29 mouse cellular contexts compared by ENCODE assay signal in the genomic region with DNA sequence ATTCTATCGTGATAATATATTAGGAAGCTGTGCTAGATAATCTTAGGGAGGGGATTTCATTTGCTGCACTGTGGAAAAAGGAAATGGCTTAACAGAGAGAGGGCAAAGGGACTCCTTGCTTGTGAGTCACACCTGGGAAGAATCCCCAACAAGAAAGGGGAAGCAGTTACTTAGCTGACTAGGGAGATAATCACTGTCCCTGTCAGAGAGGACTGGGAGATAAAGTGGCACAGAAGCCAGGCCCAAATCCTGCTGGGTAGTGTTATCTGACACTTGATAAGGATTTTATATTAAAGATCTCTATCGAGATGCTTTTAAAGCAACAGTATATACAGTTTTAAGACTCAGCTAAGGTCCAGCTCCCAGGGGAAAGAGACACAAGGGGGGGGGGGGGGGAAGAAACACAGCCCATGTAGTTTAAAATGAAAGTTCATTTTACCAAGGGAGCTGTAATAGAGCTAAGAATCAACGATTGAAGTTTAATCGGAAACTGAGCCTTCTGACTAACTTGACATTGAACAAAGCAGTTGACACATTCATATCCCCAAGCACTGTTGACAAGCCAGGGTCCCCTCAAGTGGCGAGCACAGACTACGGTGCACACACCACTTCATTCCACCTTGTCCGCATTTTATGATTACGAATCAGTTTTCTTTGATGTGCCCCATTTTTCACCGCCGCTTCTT.
DNase-seq lines count a peak whose midpoint lies in the region; ATAC-seq lines count a peak whose summit lies in the region.
"Had no signal": no experiment of that assay in that cellular context is flagged by ENCODE, and none has a peak within 500 bp of the region (broad histone marks: within the 10 kb centered on the region; RNA-seq: fewer than 3 reads in every experiment).

No protein-coding gene starts in this region.

- H3K27ac ChIP-seq in heart, embryonic 11.5 days (ENCODE audit: low read depth, low read length): 0 out of 2 replicates have a peak overlapping the region, but pooled peaks have one; percentile 22
- H3K27ac ChIP-seq in heart, embryonic 14.5 days (replicated peaks in 1 of 2; ENCODE audit: control insufficient read depth in 1 of 2, insufficient read depth in 1 of 2, low read depth in 2 of 2, low read length in 2 of 2): no peak overlapping the region
- H3K27ac ChIP-seq in hindbrain, embryonic 10.5 days: peak overlapping the region; percentile 29; the same call in 1 of the 2 replicates
- H3K27ac ChIP-seq in hindbrain, embryonic 14.5 days: no peak overlapping the region
- H3K27ac ChIP-seq: embryonic facial prominence, embryonic 10.5 days; embryonic facial prominence, embryonic 13.5 days; forebrain, embryonic 12.5 days; forebrain, embryonic 15.5 days; hindbrain, embryonic 13.5 days; hindbrain, postnatal 0 days had no signal

- peak overlapping the region; percentile 19; the same call in 1 of the 2 replicates for H3K4me2 ChIP-seq in heart, embryonic 11.5 days
- peak overlapping the region; percentile 41 for H3K4me2 ChIP-seq in heart, embryonic 14.5 days (ENCODE audit: low read length)
- no peak overlapping the region for H3K4me2 ChIP-seq in hindbrain, embryonic 14.5 days (replicated peaks)
- H3K4me2 ChIP-seq: embryonic facial prominence, embryonic 13.5 days; forebrain, embryonic 12.5 days; forebrain, embryonic 15.5 days; hindbrain, embryonic 13.5 days had no signal

- 48% methylated on average over 10 of the region's 10 CpGs for WGBS in heart, embryonic 11.5 days (ENCODE audit: insufficient replicate concordance)
- 37% methylated on average over 10 of the region's 10 CpGs for WGBS in heart, embryonic 14.5 days
- 86% methylated on average over 10 of the region's 10 CpGs for WGBS in hindbrain, embryonic 10.5 days
- WGBS in hindbrain, embryonic 14.5 days: 80% methylated on average over 10 of the region's 10 CpGs

- H3K9me3 ChIP-seq in heart, embryonic 11.5 days (replicated peaks; ENCODE audit: control insufficient read depth, low read length): peaks cover 3% of the 10 kb centered on the region
- H3K9me3 ChIP-seq in heart, embryonic 14.5 days (ENCODE audit: control insufficient read depth, low read length): peaks cover 10% of the 10 kb centered on the region
- peaks cover 11% of the 10 kb centered on the region for H3K9me3 ChIP-seq in hindbrain, embryonic 10.5 days
- no peaks in the 10 kb centered on the region for H3K9me3 ChIP-seq in hindbrain, embryonic 14.5 days (ENCODE audit: control insufficient read depth, low read length)
- H3K9me3 ChIP-seq: hindbrain, embryonic 13.5 days had no signal

- peaks cover 15% of the 10 kb centered on the region for H3K4me1 ChIP-seq in heart, embryonic 11.5 days (ENCODE audit: control insufficient read depth, insufficient read depth, low read length)
- H3K4me1 ChIP-seq in heart, embryonic 14.5 days (ENCODE audit: control insufficient read depth in 2 of 2, insufficient read depth in 2 of 2, low read length in 2 of 2): peaks cover 7 to 12% of the 10 kb centered on the region in 2 experiments
- H3K4me1 ChIP-seq in hindbrain, embryonic 10.5 days (replicated peaks): peaks cover 15% of the 10 kb centered on the region
- H3K4me1 ChIP-seq in hindbrain, embryonic 14.5 days (replicated peaks; ENCODE audit: control insufficient read depth, insufficient read depth, low read length): no peaks in the 10 kb centered on the region
- H3K4me1 ChIP-seq: embryonic facial prominence, embryonic 13.5 days; forebrain, embryonic 15.5 days had no signal

- no peak overlapping the region for H3K9ac ChIP-seq in heart, embryonic 11.5 days (ENCODE audit: low read depth, low read length)
- H3K9ac ChIP-seq in heart, embryonic 14.5 days (ENCODE audit: low read length): no peak overlapping the region; the same call in 1 of the 2 replicates
- no peak overlapping the region for H3K9ac ChIP-seq in hindbrain, embryonic 14.5 days
- H3K9ac ChIP-seq: embryonic facial prominence, embryonic 13.5 days; forebrain, embryonic 12.5 days; forebrain, embryonic 15.5 days; hindbrain, embryonic 13.5 days had no signal

- H3K27me3 ChIP-seq in heart, embryonic 11.5 days (ENCODE audit: control insufficient read depth, insufficient read depth, low read length): no peaks in the 10 kb centered on the region
- no peaks in the 10 kb centered on the region for H3K27me3 ChIP-seq in heart, embryonic 14.5 days (ENCODE audit: control insufficient read depth, insufficient read depth, low read length)
- H3K27me3 ChIP-seq in hindbrain, embryonic 10.5 days (ENCODE audit: insufficient read depth, poor library complexity, severe bottlenecking): no peaks in the 10 kb centered on the region
- no peaks in the 10 kb centered on the region for H3K27me3 ChIP-seq in hindbrain, embryonic 14.5 days (ENCODE audit: control insufficient read depth, insufficient read depth, low read length)
- H3K27me3 ChIP-seq: embryonic facial prominence, embryonic 13.5 days; forebrain, embryonic 12.5 days; forebrain, embryonic 15.5 days; hindbrain, embryonic 13.5 days had no signal

- no peak for ATAC-seq in heart, embryonic 11.5 days (replicated peaks; ENCODE audit: insufficient number of reproducible peaks, low FRiP score, low TSS enrichment)
- ATAC-seq in heart, embryonic 14.5 days (ENCODE audit: insufficient number of reproducible peaks, insufficient read depth, low FRiP score, low read depth): no peak
- no peak for ATAC-seq in hindbrain, embryonic 14.5 days (ENCODE audit: low FRiP score)
- ATAC-seq: activated CD4-positive, CD25-positive, alpha-beta regulatory T cell, adult 4 months; CD4-positive, CD25-positive, alpha-beta regulatory T cell, adult 4 months; forebrain, embryonic 15.5 days; hindbrain, postnatal 0 days; inflammation-experienced regulatory T-cells, adult 6 months; intestine, embryonic 16.5 days had no signal

- DNase-seq in heart, adult 9 months (ENCODE audit: low spot score in 2 of 2): no peak
- no peak for DNase-seq in heart, adult 8-10 months (ENCODE audit: low spot score)
- no peak for DNase-seq in hindbrain, embryonic 10.5 days (ENCODE audit: low spot score)
- no peak for DNase-seq in hindbrain, embryonic 14.5 days (ENCODE audit: low spot score)
- peak; percentile 12 for DNase-seq in 416B (ENCODE audit: low read depth)
- DNase-seq in layer of hippocampus, adult 11-12 months (ENCODE audit: low spot score): no peak
- DNase-seq: adrenal gland, adult 8-10 months; adrenal gland, postnatal 25 days; cerebellum, adult 11-12 months; cerebellum, adult 8-10 months; cerebellum, postnatal 10 days; cerebellum, postnatal 36 days; embryo, embryonic 11 days; gastrocnemius, postnatal 25 days; kidney, adult 18-20 months; kidney, adult 9 months had no signal

- no peaks in the 10 kb centered on the region for H3K36me3 ChIP-seq in heart, embryonic 11.5 days (ENCODE audit: control insufficient read depth, insufficient read depth, low read length)
- no peaks in the 10 kb centered on the region for H3K36me3 ChIP-seq in heart, embryonic 14.5 days (ENCODE audit: control insufficient read depth, insufficient read depth, low read length)
- H3K36me3 ChIP-seq in hindbrain, embryonic 10.5 days: no peaks in the 10 kb centered on the region
- H3K36me3 ChIP-seq in hindbrain, embryonic 14.5 days (replicated peaks; ENCODE audit: control insufficient read depth, insufficient read depth): no peaks in the 10 kb centered on the region
- H3K36me3 ChIP-seq: embryonic facial prominence, embryonic 10.5 days; embryonic facial prominence, embryonic 13.5 days; forebrain, embryonic 12.5 days; forebrain, embryonic 15.5 days; hindbrain, embryonic 13.5 days had no signal

- no peak overlapping the region for H3K4me3 ChIP-seq in heart, embryonic 11.5 days (ENCODE audit: low read depth, low read length)
- no peak overlapping the region for H3K4me3 ChIP-seq in heart, embryonic 14.5 days (ENCODE audit: control insufficient read depth in 1 of 2, insufficient read depth in 1 of 2, low read depth in 1 of 2, low read length in 2 of 2)
- H3K4me3 ChIP-seq in hindbrain, embryonic 10.5 days: no peak overlapping the region
- no peak overlapping the region for H3K4me3 ChIP-seq in hindbrain, embryonic 14.5 days (replicated peaks; ENCODE audit: low read length)
- H3K4me3 ChIP-seq: embryonic facial prominence, embryonic 10.5 days; embryonic facial prominence, embryonic 13.5 days; erythroblast, embryonic 14.5 days; forebrain, embryonic 12.5 days; forebrain, embryonic 15.5 days; hindbrain, embryonic 13.5 days had no signal

Comparison
In these comparisons a context has a peak if more than half of its experiments do, and no peak if none do; other contexts are left out.
1. H3K27ac ChIP-seq: peak in heart, embryonic 11.5 days (single experiment) and hindbrain, embryonic 10.5 days (single experiment); none in heart, embryonic 14.5 days (0 of 2) and hindbrain, embryonic 14.5 days (single experiment).